Mouse (Mus musculus): ENCODE measurements around the gene Taok3. TPM values are rescaled to one million over a fixed set of nuclear protein-coding genes. Genes with fewer than 3 reads are reported as not detected.

The Taok3 gene
- polyA plus RNA-seq, 1 experiment from 2014 or later: 173 TPM

DNA sequence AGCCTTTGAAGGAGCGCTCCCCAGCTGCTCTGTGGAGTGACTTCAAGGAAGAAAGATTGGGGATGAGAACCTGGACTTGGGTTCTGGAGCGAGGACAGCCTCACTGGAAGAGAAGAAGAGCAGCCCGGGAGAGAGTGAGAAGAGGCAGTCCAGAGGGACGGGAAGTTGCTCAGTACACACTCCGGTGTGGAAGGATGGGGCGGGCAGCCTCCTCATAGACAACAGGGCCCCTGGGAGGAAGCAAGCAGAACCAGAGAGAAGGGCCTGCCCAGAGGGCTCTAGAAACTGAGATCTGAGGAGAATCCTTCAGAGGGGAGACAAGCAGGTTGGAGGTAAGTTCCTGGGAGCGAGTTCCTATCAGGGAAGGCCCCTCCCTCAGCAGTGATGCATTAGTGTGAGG is 20.4 kb downstream of the Taok3 start:
- peak overlapping the region; percentile 49 for H3K27ac ChIP-seq
- peaks cover 100% of the 10 kb centered on the region for H3K79me2 ChIP-seq (ENCODE audit: inconsistent target)
- 38% methylated on average over 7 of the region's 7 CpGs for WGBS (ENCODE audit: missing documents)
- H3K36me3 ChIP-seq (ENCODE audit: inconsistent target): peaks cover 15% of the 10 kb centered on the region; the same call in 1 of the 2 replicates
- no peak overlapping the region for H3K4me3 ChIP-seq (ENCODE audit: inconsistent target)

- Histone ChIP-seq H3K36me3 (ENCODE audit: inconsistent target) (peaks cover 15% of the 10 kb centered on the region; the same call in 1 of the 2 replicates), H3K4me3 (ENCODE audit: inconsistent target) (no peak overlapping the region), H3K27ac (no peak overlapping the region), H3K79me2 (ENCODE audit: inconsistent target) (peaks cover 98% of the 10 kb centered on the region)
- 65% methylated on average over 9 of the region's 9 CpGs for WGBS (ENCODE audit: missing documents)
Measured at GRCm38 (mm10) chr5:117143721-117144135, 23.8 kb downstream of the Taok3 start.

DNA sequence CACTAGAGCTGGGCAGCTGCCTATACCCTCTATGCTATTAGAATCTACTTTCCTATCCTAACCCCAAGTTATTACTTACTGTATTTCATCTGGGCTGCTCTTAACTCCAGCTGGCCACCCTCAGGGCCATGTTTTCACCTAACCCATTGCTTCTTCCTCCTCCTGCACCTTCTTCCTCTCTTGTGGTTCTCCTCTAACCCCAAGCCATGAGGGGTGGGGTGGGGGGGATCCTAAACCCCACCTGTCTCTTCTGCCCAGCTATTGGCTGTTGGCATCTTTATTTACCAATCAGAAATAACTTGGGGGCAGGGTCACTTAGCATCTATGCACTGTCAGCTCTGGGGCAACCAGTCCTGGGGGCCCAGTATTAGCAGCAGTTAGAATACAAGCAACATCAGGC is 26.2 kb downstream of the Taok3 start:
- Histone ChIP-seq H3K27ac (peak overlapping the region; percentile 92), H3K4me3 (ENCODE audit: inconsistent target) (no peak overlapping the region), H3K36me3 (ENCODE audit: inconsistent target) (peaks cover 12% of the 10 kb centered on the region; the same call in 1 of the 2 replicates), H3K79me2 (ENCODE audit: inconsistent target) (peaks cover 97% of the 10 kb centered on the region)

DNA sequence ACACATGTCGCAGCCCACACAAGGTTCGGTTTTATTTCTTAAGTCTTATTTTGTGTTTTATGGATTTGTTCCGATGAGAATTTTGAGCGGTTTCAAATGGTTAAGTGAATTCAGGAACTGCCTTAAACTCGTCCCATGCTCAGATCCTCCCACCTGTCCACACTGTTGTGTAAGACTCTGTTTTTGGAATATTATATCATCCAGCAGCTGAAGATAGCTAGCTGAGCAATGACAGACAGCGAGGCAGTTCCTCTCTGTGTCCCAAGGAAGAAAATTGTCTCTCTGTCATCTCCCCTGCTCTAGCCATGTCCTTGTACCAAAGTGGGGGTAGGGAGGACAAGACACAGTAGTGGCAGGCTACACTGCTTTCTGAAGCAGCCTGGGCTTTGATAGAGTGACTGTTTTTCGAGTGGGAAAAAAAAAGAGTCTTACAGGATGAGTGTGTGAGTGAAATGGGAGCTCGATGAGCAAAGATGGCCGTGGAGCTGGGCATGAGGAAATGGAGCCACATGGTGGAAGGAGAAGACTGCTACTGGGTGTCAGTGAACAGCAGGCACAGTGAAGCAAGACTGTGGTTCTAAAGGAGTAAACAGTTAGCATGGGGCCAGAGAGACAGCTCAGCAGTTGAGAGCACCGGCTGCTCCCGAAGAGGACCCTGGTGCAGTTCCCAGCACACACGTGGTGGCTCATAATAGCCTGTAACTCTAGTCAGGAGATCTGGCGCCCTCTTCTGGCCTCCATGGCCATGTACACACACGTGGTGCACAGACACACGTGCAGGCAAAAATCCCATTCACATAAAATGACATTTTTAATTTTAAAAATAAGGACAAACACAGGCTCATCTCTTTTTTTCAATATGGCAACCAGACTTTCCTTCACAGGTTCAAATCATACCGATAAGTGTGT is 27.5 kb downstream of the Taok3 start:
- H3K4me3 ChIP-seq (ENCODE audit: inconsistent target): no peak overlapping the region

DNA sequence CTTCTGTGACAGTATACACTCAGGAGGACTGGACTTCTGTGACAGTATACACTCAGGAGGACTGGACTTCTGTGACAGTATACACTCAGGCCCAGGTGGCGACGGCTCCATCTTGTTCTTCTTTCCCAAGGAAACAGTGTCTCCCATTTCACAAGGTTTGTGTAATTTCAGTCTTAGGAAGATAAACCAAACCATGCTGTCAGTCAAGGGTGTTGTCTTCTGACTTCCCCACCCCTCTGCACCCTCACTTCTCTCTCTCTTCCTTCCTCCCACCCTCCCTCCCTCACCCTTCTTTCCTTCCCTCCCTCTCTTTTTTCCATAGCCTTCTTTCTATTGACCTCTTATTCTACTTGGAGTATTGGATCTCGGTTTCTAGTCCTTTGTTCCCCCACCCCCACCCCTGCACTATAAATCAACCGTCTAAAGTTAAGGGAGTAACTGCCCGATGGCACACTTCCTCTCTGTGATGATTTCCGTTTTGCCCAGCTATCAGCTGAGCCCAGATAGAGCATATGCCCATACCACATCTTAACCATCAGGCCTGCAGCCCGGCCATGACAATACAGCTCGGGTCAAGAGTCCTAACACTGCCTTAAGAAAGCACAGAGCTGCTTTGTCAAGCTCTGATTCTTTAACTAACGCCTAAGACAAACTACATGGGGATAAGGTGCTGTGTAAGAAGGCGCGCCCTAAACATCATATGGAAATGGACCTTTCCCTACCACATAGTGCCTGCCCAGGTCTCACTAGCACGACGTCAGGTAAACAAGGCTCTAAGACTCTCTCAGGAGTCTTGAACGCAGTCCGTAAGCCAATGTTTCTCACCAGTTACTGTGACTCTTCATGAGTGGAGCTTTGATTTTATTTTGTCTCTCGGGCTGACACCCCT is 29.4 kb downstream of the Taok3 start:
- H3K27ac ChIP-seq: peak overlapping the region; percentile 84
- peaks cover 97% of the 10 kb centered on the region for H3K79me2 ChIP-seq (ENCODE audit: inconsistent target)
- 27% methylated on average over 16 of the region's 16 CpGs for WGBS (ENCODE audit: missing documents)
- H3K4me3 ChIP-seq (ENCODE audit: inconsistent target): no peak overlapping the region
- peaks cover 19% of the 10 kb centered on the region for H3K36me3 ChIP-seq (ENCODE audit: inconsistent target)

More for the DNA sequence above, 27.5 kb downstream of the Taok3 start:
- 62% methylated on average over 16 of the region's 16 CpGs for WGBS (ENCODE audit: missing documents)
- Histone ChIP-seq H3K27ac (peak overlapping the region; percentile 92), H3K36me3 (ENCODE audit: inconsistent target) (peaks cover 20% of the 10 kb centered on the region; the same call in 1 of the 2 replicates), H3K79me2 (ENCODE audit: inconsistent target) (peaks cover 97% of the 10 kb centered on the region)

- Histone ChIP-seq H3K36me3 (ENCODE audit: inconsistent target) (peaks cover 19% of the 10 kb centered on the region), H3K79me2 (ENCODE audit: inconsistent target) (peaks cover 97% of the 10 kb centered on the region), H3K4me3 (ENCODE audit: inconsistent target) (no peak overlapping the region), H3K27ac (peak overlapping the region; percentile 84)
- WGBS (ENCODE audit: missing documents): 76% methylated on average over 5 of the region's 5 CpGs
Measured at GRCm38 (mm10) chr5:117150068-117150467, 30.1 kb downstream of the Taok3 start.

DNA sequence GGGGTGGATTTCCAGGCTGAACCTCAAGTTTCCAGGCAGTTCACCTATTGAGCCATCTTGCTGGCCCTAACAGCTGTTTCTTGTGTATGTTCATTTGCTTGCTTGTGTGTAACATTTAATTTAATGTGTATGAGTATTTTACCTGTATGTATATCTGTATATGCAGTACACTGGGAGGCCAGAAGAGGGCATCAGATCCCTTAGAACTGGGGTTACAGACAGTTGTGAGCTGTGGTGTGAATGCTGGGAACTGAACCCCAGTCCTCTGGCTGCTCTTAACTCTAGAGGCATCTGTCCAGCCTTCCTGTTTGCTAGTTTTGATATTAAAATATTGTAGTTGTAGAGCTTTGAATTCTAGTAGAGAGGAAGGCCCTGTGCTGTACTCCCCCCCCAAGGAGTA is 33.0 kb downstream of the Taok3 start:
- Histone ChIP-seq H3K27ac (no peak overlapping the region), H3K79me2 (ENCODE audit: inconsistent target) (peaks cover 98% of the 10 kb centered on the region), H3K36me3 (ENCODE audit: inconsistent target) (peaks cover 19% of the 10 kb centered on the region), H3K4me3 (ENCODE audit: inconsistent target) (no peak overlapping the region)

GRCm38 (mm10) chr5:117153527-117154091 is 33.7 kb downstream of the Taok3 start:
- H3K36me3 ChIP-seq (ENCODE audit: inconsistent target): peaks cover 19% of the 10 kb centered on the region
- H3K4me3 ChIP-seq (ENCODE audit: inconsistent target): no peak overlapping the region
- 95% methylated on average over 15 of the region's 15 CpGs for WGBS (ENCODE audit: missing documents)
- H3K27ac ChIP-seq: no peak overlapping the region
- H3K79me2 ChIP-seq (ENCODE audit: inconsistent target): peaks cover 92% of the 10 kb centered on the region

GRCm38 (mm10) chr5:117158335-117159018 is 38.5 kb downstream of the Taok3 start:
- H3K79me2 ChIP-seq (ENCODE audit: inconsistent target): peaks cover 83% of the 10 kb centered on the region
- peak overlapping the region; percentile 94 for H3K27ac ChIP-seq
- under 1% methylated on average over 6 of the region's 7 CpGs for WGBS (ENCODE audit: missing documents)
- peaks cover 5% of the 10 kb centered on the region for H3K36me3 ChIP-seq (ENCODE audit: inconsistent target)
- no peak overlapping the region for H3K4me3 ChIP-seq (ENCODE audit: inconsistent target)

DNA sequence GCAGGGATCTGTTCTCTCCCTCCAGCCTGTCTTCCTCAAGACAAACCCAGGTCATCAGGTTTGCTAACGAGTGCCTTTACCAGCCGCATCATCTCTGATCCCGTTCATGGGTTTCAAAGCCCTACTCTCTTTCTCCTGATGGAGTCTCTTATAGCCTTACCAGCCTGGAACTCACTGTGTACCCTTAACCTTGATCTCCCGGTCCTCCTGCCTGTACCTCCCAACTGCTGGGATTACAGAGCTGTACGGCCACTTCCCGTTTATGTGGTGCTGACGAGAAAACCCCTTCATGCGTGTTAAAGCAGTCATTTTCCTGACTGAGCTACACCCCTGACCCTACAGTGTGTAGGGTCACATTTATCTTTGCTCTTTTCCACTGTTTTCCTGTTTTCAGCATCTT is 39.4 kb downstream of the Taok3 start:
- peaks cover 5% of the 10 kb centered on the region for H3K36me3 ChIP-seq (ENCODE audit: inconsistent target)
- peak overlapping the region; percentile 94 for H3K27ac ChIP-seq
- H3K79me2 ChIP-seq (ENCODE audit: inconsistent target): peaks cover 83% of the 10 kb centered on the region
- H3K4me3 ChIP-seq (ENCODE audit: inconsistent target): no peak overlapping the region
- 40% methylated on average over 7 of the region's 8 CpGs for WGBS (ENCODE audit: missing documents)

DNA sequence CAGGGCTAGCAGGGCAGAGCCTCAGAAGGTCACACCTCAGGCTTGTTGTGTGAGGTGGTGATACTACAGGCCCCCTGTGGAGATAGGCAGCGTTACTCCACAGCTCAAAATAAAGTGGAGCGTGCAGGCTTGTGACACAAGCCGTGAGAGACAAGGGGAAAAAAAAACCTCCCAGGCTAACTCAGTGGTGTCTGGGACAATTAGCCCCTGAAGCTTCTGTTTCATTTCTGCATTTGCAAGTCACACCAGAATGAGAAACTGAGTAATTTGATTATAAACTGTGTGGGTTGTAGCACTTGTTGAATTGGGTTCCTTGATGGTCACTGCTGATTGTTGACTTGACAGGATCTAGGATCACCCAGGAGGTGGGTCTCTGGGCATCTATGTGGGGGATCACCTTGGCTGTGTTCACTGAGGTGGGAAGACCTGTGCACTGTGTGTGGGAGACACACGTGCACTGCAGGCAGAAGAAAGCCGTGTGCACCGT is 39.9 kb downstream of the Taok3 start:
- Histone ChIP-seq H3K36me3 (ENCODE audit: inconsistent target) (peaks cover 9% of the 10 kb centered on the region), H3K79me2 (ENCODE audit: inconsistent target) (peaks cover 83% of the 10 kb centered on the region), H3K4me3 (ENCODE audit: inconsistent target) (no peak overlapping the region), H3K27ac (peak overlapping the region; percentile 94)
- 42% methylated on average over 6 of the region's 6 CpGs for WGBS (ENCODE audit: missing documents)

DNA sequence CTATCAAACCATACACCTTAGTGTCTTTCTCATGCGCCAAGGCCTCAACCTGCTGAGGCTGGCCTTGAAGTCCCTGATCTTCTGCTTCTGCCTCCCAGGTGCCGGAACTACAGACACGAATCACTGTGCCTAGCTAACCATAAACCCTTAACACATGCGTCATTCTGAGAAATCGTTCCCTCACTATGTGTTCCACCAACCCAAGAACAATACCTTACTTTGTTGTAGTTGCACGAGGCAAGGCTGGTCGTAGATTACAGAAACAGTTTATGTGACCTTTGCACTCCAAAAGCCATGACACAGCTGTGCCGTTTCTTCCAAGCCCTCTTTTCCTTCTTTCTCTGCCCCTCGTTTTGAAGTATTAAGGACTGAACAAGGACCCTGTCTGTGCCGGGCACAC is 40.6 kb downstream of the Taok3 start:
- peaks cover 83% of the 10 kb centered on the region for H3K79me2 ChIP-seq (ENCODE audit: inconsistent target)
- H3K36me3 ChIP-seq (ENCODE audit: inconsistent target): peaks cover 16% of the 10 kb centered on the region
- H3K27ac ChIP-seq: peak overlapping the region; percentile 94
- H3K4me3 ChIP-seq (ENCODE audit: inconsistent target): no peak overlapping the region
- 91% methylated on average over 10 of the region's 10 CpGs for WGBS (ENCODE audit: missing documents)

DNA sequence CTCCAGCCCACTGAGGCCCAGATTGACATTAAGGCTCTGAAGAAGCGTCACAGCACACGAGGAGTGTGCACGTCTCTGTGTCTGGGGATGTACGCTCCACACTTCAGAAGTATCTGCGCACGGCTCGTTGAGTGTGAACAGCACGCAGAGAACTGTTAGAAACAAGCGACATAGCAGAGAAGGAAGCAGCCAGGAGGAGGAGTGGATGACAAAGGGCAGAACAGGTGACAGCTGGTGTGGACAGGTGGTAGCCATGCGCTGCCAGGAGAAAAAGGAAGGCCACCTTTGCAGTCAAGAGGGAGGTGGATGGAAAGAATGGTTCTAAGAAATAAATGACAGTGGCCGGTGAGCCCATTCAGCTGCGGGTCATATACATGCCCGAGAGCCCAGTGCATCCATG is 43.9 kb downstream of the Taok3 start:
- Histone ChIP-seq H3K36me3 (ENCODE audit: inconsistent target) (peaks cover 38% of the 10 kb centered on the region), H3K27ac (no peak overlapping the region), H3K4me3 (ENCODE audit: inconsistent target) (no peak overlapping the region), H3K79me2 (ENCODE audit: inconsistent target) (peaks cover 90% of the 10 kb centered on the region)
- WGBS (ENCODE audit: missing documents): 98% methylated on average over 13 of the region's 13 CpGs

GRCm38 (mm10) chr5:117164516-117164915 is 44.6 kb downstream of the Taok3 start:
- peaks cover 38% of the 10 kb centered on the region for H3K36me3 ChIP-seq (ENCODE audit: inconsistent target)
- H3K4me3 ChIP-seq (ENCODE audit: inconsistent target): no peak overlapping the region
- 33% methylated on average over 5 of the region's 5 CpGs for WGBS (ENCODE audit: missing documents)
- peak overlapping the region; percentile 19; the same call in 1 of the 2 replicates for H3K27ac ChIP-seq
- peaks cover 98% of the 10 kb centered on the region for H3K79me2 ChIP-seq (ENCODE audit: inconsistent target)
